Mouse (Mus musculus) induced T-regulatory cell, adult 2 months (primary cell): ENCODE data around the gene Dcaf4.
A peak's percentile ranks its signal among the peaks of the same experiment; 100 is the strongest.

Source experiments
- DNase-seq: peaks from one replicate; pipeline ENCODE4 v3.0.0-alpha.2; 2012; ENCODE audit warnings: low read depth

Dcaf4 gene

GRCm38 (mm10) chr12:83495961-83496282 is 24.3 kb upstream of the Dcaf4 start:
- DNase-seq: no peak

DNA sequence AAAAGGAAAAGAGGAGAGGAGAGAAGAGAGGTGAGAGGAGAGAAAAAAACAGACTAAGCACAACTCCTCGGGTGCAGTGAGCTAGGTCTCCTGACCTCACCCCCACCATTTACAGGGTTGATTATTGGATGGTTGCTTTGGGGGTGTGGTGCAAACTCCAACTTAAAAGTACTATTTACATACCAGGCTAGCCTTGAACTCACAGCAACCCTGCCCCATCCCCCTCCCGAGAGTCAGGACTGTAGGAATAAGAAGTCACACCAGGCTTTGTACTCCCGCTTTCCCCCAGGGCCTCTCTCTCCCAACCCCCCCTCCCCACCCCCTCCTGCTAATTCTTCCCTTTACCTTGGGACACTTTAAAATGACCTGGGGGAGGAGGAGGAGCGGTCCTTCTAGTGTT is 23.9 kb upstream of the Dcaf4 start:
- no peak for DNase-seq

GRCm38 (mm10) chr12:83496736-83497135 is 23.5 kb upstream of the Dcaf4 start:
- DNase-seq: no peak

DNA sequence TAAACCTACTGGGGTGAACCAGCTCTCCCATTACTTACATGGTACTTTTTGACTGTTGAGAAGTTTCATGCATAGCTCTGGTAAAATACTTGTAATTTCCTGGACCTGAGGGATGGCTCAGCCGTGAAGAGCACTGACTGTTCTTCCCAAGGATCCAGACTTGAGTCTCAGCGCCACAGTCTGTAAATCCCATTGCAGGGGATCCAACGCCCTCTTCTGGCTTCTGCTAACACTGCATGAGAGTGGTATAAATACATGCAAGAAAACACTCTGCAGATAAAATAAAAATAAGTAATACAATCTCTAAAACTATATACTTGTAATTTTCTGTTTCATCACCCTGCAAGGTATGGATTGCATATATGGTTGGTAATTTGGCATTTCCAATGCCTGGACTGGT is 22.3 kb upstream of the Dcaf4 start:
- DNase-seq: no peak

GRCm38 (mm10) chr12:83499256-83499655 is 21.0 kb upstream of the Dcaf4 start:
- no peak for DNase-seq

DNA sequence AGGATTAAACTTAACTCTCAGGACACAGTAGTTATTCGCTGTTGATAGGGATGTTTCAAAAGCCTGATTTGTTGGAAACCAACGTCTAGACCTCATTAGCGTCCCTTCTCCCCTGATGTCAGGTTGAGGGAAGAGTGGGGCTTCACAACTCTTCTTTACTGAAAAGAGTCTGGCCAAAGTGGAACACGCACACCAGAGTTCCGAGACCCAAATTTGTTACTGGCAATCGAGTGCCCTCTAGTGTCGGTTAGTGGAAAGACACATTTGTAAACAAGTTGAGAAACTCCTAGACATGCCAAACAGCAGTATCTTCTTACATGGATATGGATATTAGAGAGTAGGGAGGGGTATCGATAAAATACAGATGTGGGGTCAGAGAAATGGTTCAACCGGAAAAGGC is 18.1 kb upstream of the Dcaf4 start:
- DNase-seq: peak; percentile 81

GRCm38 (mm10) chr12:83506543-83506942 is 13.7 kb upstream of the Dcaf4 start:
- no peak for DNase-seq

DNA sequence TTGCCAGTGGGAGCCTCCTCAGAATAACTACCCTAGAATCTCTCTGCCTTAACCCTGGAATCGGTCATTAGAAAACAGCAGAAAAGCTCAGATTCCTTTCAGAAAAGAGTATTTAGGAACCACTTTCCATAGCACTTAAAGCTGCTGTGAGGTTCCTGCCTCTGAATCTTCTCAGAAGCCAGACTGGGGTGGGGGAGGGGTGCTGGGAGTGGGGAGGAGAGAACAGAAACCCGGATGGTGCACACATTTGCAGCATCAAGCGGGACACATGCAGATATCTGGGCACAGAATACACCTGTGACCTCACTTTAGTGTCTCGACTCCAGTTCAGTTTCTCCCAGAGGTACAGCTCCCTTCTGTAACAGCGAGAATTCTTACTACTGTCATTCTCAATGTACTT is 9.7 kb upstream of the Dcaf4 start:
- no peak for DNase-seq

DNA sequence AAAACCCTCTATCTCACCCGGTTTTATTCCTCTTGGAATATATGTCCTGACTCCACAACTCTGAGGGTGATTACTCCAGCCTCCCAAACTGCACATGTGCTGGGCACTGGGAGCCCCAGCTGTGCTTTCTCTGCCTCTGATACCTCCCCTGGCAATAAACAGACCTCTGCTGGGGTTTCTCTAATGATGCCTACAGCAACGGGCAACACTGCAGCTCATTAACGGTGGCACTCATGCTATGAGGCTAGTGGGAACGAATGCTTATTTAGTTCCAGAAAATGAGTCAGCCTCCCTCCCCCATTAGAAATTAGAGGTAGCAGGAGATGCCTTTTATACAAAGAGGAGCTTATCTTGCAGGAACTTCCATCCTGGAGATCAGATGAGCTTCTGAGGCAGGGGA is 7.5 kb upstream of the Dcaf4 start:
- DNase-seq: no peak

DNA sequence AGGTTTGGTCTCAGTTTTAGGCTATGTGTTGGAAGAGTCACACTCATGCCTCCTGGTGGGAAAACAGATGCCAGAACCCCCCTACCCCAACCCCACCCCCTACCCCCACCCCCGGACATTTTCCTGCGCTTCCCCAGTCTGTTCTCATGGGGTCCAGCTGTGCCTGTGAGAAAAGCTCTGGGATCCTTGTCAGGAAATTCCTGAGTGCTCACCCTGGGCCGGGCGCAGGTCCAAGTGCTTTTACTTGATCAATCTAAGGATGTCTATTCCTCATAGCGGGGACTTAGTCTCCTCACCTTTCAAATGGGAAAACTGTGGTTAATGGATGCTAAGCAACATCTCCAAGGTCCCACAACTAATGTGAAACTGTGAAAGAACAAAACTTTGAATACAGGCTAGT is 7.1 kb upstream of the Dcaf4 start:
- DNase-seq: no peak

GRCm38 (mm10) chr12:83514216-83514615 is 6.0 kb upstream of the Dcaf4 start:
- no peak for DNase-seq

DNA sequence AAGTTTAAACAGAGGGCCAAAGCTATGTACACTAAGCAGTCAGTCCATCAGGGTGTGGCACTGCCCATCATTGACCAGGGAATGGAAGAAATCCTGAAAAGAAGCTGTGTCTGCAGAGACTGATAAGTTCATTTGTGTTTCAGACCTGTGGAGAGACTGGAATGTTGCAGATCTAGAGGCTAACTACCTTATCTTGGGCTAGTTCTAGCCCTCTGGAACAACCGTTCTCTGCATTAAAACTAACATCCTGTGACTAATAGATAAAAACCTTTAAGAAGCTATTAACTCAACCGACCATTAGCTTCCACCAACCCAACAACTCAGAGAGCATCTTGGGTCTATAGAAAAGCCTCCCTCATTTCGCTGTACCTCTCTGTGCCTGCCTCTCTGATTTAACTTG is 2.7 kb upstream of the Dcaf4 start:
- no peak for DNase-seq

GRCm38 (mm10) chr12:83521083-83521482 is 817 bp downstream of the Dcaf4 start:
- peak; percentile 16 for DNase-seq

DNA sequence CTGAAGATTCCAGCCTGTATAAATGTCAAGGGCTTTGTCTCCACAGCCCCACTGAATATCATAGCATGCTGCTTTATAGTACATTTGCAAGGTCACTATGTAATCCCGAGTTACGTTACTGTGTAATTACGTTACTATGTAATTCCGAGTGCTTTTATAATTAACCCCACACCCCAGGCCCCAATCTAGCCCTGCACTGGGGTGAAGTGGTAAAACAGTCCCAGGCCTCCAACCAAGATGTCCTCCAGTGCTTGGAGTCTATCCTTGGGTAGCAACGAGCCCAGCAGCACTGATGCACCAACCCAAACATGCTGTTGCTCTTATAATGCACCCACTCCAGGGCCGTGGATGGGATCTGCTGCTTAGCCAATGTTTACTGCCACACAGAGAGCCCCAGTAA is 2.8 kb downstream of the Dcaf4 start:
- no peak for DNase-seq

- no peak for DNase-seq
These were observed 3.6 kb downstream of the Dcaf4 start for GRCm38 (mm10) chr12:83523892-83524291.

DNA sequence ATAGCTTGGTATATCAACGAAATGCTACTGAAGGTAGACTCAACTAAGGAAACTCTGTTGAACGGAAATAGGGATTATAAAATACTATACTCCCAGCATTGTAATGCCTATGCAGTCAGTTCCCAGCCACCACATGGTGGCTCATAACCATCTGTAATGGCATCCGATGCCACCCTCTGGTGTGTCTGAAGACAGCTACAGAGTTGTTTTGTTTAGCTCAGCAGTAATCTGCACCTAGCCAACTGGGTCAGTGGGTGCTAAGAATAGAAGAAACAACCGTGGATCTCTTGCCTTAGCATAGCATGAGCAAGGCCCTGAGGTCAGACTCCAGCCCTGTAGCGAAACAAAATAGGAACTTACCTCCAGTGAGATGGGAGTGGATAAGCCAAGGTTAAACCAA is 4.1 kb downstream of the Dcaf4 start:
- DNase-seq: no peak

DNA sequence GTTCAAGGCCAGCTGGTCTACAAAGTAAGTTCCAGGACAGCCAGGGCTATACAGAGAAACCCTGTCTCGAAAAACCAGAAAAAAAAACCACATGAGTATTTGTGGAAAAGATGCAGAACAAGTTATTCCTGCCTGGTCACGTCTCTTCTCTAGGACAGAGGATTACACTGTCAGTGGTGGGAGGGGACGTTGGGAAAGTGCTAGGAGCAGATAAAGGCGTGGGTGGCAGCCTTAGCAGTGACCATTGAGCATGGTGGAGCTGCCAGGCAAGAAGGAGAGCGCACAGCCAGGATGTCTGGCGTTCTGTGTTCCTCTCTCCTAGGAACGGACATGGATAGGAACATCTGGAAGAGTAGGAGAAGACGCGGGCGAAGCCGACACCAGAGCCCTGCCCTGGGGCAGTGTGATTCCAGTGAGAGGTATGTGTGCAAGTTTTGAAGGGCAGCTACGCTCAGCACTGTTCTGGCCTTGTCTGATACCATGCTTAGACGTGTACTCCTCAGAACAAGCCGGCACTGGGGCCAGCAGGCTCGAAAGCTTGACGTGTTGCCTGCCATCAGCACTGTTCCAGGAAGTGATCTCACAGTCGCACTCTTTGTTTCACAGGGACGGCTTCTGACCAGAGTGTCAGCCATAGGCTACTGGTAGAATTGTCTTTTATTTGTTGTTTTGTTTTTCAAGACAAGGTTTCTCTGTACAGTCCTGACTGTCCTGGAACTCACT is 5.7 kb downstream of the Dcaf4 start:
- DNase-seq: no peak

- DNase-seq: no peak
These were observed 7.5 kb downstream of the Dcaf4 start for GRCm38 (mm10) chr12:83527816-83528215.

GRCm38 (mm10) chr12:83528665-83529064 is 8.4 kb downstream of the Dcaf4 start:
- no peak for DNase-seq

- DNase-seq: no peak
These were observed 11.7 kb downstream of the Dcaf4 start for GRCm38 (mm10) chr12:83531992-83532391.

DNA sequence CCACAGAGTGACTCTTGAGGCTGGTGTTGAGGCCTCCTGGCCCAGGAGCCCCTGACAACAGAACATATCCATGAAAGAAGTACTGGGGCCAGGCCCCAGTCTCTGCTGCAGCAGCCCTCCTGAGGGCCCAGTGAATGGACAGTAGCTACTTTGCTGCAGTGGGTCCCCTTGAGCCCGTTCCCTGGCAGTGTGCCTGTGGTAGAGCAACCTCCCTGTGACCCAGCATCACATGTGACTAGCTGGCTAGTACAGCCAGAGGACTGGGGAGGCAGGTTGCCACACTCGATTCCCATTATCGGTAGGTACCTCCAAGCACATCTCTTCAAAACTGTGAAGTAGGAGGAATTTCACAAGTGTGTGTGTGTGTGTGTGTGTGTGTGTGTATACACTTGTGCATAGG is 12.7 kb downstream of the Dcaf4 start:
- no peak for DNase-seq

GRCm38 (mm10) chr12:83534190-83534589 is 13.9 kb downstream of the Dcaf4 start:
- no peak for DNase-seq

DNA sequence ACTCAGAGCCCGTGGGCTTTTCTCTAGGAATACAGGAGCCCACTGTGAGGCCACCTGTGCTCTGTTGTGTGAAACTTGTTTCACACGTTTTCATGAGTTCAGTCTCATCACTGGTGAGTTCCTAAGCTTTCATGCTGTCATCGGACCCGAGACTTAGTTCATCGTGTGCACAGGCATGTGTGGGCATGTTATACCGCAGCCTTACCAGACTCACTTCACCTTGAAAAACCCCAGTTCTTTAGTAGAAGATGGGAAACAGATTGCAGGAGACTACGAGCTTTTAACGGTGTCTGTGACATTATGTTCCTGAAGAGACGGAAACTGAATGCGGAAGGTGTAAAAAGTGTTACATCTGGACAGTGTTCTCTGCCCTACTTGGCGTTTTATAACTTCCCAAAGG is 15.2 kb downstream of the Dcaf4 start:
- DNase-seq: no peak

GRCm38 (mm10) chr12:83536039-83536438 is 15.8 kb downstream of the Dcaf4 start:
- no peak for DNase-seq

- no peak for DNase-seq
These were observed 23.7 kb downstream of the Dcaf4 start for GRCm38 (mm10) chr12:83543997-83544396.
